Mouse (Mus musculus): Measurements from ENCODE around the gene Sorcs1. TPM values are rescaled to one million over a fixed set of nuclear protein-coding genes. Genes with fewer than 3 reads are reported as not detected.

The Sorcs1 gene
- polyA plus RNA-seq, 1 experiment, result 0.01 TPM

- H3ac ChIP-seq (ENCODE audit: control insufficient read depth, insufficient read length, low read depth), result no peak overlapping the region
- no peaks in the 10 kb centered on the region for H3K36me3 ChIP-seq (ENCODE audit: control insufficient read depth, insufficient read depth)
- H3K4me3 ChIP-seq (ENCODE audit: insufficient read depth, poor library complexity, severe bottlenecking), result no peak overlapping the region
- TF ChIP-seq MYOG (IDR thresholded peaks at IDR 0.05; ENCODE audit: control insufficient read depth, extremely low read depth, insufficient read length), result no peak
- H3K79me2 ChIP-seq (ENCODE audit: control insufficient read depth, insufficient read depth), result no peaks in the 10 kb centered on the region
- no peaks in the 10 kb centered on the region for H3K79me3 ChIP-seq (ENCODE audit: low read depth)
- H3K27me3 ChIP-seq (ENCODE audit: control insufficient read depth, insufficient read depth, insufficient read length), result no peaks in the 10 kb centered on the region
Observed at GRCm38 (mm10) chr19:50642121-50642520, 36.3 kb downstream of the Sorcs1 start.

DNA sequence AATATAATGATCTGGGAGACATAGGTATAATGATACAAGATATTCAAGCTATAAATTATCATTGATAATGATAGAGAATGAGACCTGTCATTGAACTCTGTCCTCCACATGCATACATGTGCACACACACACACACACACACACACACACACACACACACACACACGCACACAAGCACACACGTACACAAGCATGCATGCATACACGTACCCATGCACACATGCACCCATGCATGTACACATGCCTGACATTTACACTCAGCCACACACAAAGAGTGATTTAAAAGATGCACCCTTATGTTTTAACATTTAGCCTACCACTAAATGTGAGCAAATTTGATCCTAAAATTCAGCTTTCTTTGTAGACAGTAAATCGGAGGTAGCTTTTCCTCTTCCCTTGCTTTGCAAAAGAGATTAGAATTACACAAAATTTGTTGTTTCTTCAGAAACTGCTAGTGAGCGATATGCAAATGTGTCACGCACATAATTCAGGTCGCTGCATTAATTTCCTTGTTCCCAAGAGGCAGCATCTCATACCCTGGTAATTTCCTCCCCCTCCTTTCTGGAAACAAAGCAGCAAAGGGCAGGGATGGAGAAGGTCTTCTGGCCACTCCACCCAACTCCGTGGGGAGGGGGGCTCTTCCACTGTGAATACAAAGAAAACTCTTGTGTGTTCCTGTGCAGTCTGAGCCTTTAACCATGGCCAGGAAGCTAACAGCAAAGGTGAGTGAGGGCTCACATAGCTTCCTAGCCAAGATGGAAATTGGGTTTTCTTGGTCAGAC, 38.0 kb downstream of the Sorcs1 start:
- Histone ChIP-seq H3K4me3 (ENCODE audit: insufficient read depth, poor library complexity, severe bottlenecking) (no peak overlapping the region), H3K27me3 (ENCODE audit: control insufficient read depth, insufficient read depth, insufficient read length) (no peaks in the 10 kb centered on the region), H3K79me2 (ENCODE audit: control insufficient read depth, insufficient read depth) (no peaks in the 10 kb centered on the region), H3K79me3 (ENCODE audit: low read depth) (no peaks in the 10 kb centered on the region), H3K36me3 (ENCODE audit: control insufficient read depth, insufficient read depth) (no peaks in the 10 kb centered on the region), H3ac (ENCODE audit: control insufficient read depth, insufficient read length, low read depth) (no peak overlapping the region)
- TF ChIP-seq CEBPB (IDR thresholded peaks at IDR 0.05; ENCODE audit: low read depth) (no peak), MYOG (IDR thresholded peaks at IDR 0.05; ENCODE audit: control insufficient read depth, extremely low read depth, insufficient read length) (no peak), FOSL1 (IDR thresholded peaks at IDR 0.05; ENCODE audit: insufficient read depth, low read length, poor library complexity, severe bottlenecking) (no peak), MYOD1 (IDR thresholded peaks at IDR 0.05; ENCODE audit: control insufficient read depth, insufficient read length, low read depth) (no peak), CTCF (IDR thresholded peaks at IDR 0.05; ENCODE audit: control insufficient read depth, insufficient read depth, insufficient read length) (no peak), MAX (IDR thresholded peaks at IDR 0.05) (no peak), USF1 (IDR thresholded peaks at IDR 0.05; ENCODE audit: low read depth) (no peak)

- H3K27me3 ChIP-seq (ENCODE audit: control insufficient read depth, insufficient read depth, insufficient read length), result no peaks in the 10 kb centered on the region
- no peaks in the 10 kb centered on the region for H3K79me2 ChIP-seq (ENCODE audit: control insufficient read depth, insufficient read depth)
- no peaks in the 10 kb centered on the region for H3K79me3 ChIP-seq (ENCODE audit: low read depth)
- TF ChIP-seq MYOG (IDR thresholded peaks at IDR 0.05; ENCODE audit: control insufficient read depth, extremely low read depth, insufficient read length), result no peak
- TF ChIP-seq CEBPB (IDR thresholded peaks at IDR 0.05; ENCODE audit: low read depth), result no peak
- no peak for TF ChIP-seq MAX (IDR thresholded peaks at IDR 0.05)
- no peak for TF ChIP-seq CTCF (IDR thresholded peaks at IDR 0.05; ENCODE audit: control insufficient read depth, insufficient read depth, insufficient read length)
- TF ChIP-seq MYOD1 (IDR thresholded peaks at IDR 0.05; ENCODE audit: control insufficient read depth, insufficient read length, low read depth), result no peak
- no peak for TF ChIP-seq USF1 (IDR thresholded peaks at IDR 0.05; ENCODE audit: low read depth)
- TF ChIP-seq FOSL1 (IDR thresholded peaks at IDR 0.05; ENCODE audit: insufficient read depth, low read length, poor library complexity, severe bottlenecking), result no peak
- H3K4me3 ChIP-seq (ENCODE audit: insufficient read depth, poor library complexity, severe bottlenecking), result no peak overlapping the region
- no peak overlapping the region for H3ac ChIP-seq (ENCODE audit: control insufficient read depth, insufficient read length, low read depth)
- H3K36me3 ChIP-seq (ENCODE audit: control insufficient read depth, insufficient read depth), result no peaks in the 10 kb centered on the region
Observed at GRCm38 (mm10) chr19:50638176-50638575, 40.3 kb downstream of the Sorcs1 start.

DNA sequence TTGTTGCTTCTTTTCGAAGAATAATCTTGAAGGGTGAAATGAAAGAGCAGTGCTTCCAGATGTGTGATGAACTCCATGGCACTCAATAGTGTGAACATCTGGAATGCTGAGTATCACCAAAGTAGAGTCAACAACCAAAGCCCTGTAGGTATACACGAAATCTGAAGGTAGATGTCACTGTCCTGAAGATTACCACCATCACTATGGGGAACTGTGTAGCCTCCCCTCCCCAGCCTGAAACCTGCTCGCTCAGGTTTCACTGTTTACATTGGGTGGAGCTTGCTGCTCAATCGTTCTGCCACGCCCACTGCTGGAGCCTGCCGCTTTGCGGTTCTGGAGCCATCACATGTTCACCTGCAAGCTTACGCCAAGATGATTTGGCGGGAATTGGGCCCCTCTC, 64.4 kb downstream of the Sorcs1 start:
- Histone ChIP-seq H3K36me3 (ENCODE audit: control insufficient read depth, insufficient read depth) (no peaks in the 10 kb centered on the region), H3ac (ENCODE audit: control insufficient read depth, insufficient read length, low read depth) (no peak overlapping the region), H3K79me2 (ENCODE audit: control insufficient read depth, insufficient read depth) (no peaks in the 10 kb centered on the region), H3K79me3 (ENCODE audit: low read depth) (no peaks in the 10 kb centered on the region), H3K4me3 (ENCODE audit: insufficient read depth, poor library complexity, severe bottlenecking) (no peak overlapping the region), H3K27me3 (ENCODE audit: control insufficient read depth, insufficient read depth, insufficient read length) (no peaks in the 10 kb centered on the region)
- TF ChIP-seq FOSL1 (IDR thresholded peaks at IDR 0.05; ENCODE audit: insufficient read depth, low read length, poor library complexity, severe bottlenecking), result no peak
- TF ChIP-seq MYOD1 (IDR thresholded peaks at IDR 0.05; ENCODE audit: control insufficient read depth, insufficient read length, low read depth), result no peak
- TF ChIP-seq MYOG (IDR thresholded peaks at IDR 0.05; ENCODE audit: control insufficient read depth, extremely low read depth, insufficient read length), result no peak
- TF ChIP-seq CEBPB (IDR thresholded peaks at IDR 0.05; ENCODE audit: low read depth), result no peak
- no peak for TF ChIP-seq MAX (IDR thresholded peaks at IDR 0.05)
- TF ChIP-seq CTCF (IDR thresholded peaks at IDR 0.05; ENCODE audit: control insufficient read depth, insufficient read depth, insufficient read length), result no peak
- TF ChIP-seq USF1 (IDR thresholded peaks at IDR 0.05; ENCODE audit: low read depth), result no peak

DNA sequence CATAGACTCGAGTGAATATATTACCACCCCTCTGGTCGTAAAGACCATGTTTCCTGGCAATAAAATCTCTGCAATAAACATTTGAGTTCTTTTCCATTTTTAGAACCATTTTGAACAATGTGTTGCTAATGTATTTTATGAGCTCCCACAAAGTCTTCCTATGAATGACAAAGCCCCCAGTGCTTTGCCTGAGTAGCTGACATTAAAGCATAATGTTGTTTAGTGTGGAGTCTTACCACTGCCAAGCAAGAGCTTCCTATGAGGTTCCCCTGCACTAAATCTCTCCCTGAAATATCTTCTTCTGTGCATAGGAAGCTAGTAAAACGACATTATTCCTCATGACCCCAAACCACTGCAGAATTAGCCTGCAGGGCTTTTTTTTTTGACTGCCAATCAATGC, 66.8 kb downstream of the Sorcs1 start:
- Histone ChIP-seq H3K79me2 (ENCODE audit: control insufficient read depth, insufficient read depth) (no peaks in the 10 kb centered on the region), H3ac (ENCODE audit: control insufficient read depth, insufficient read length, low read depth) (no peak overlapping the region), H3K4me3 (ENCODE audit: insufficient read depth, poor library complexity, severe bottlenecking) (no peak overlapping the region), H3K27me3 (ENCODE audit: control insufficient read depth, insufficient read depth, insufficient read length) (no peaks in the 10 kb centered on the region), H3K36me3 (ENCODE audit: control insufficient read depth, insufficient read depth) (no peaks in the 10 kb centered on the region), H3K79me3 (ENCODE audit: low read depth) (no peaks in the 10 kb centered on the region)
- TF ChIP-seq USF1 (IDR thresholded peaks at IDR 0.05; ENCODE audit: low read depth), result no peak
- TF ChIP-seq CTCF (IDR thresholded peaks at IDR 0.05; ENCODE audit: control insufficient read depth, insufficient read depth, insufficient read length), result no peak
- TF ChIP-seq MYOG (IDR thresholded peaks at IDR 0.05; ENCODE audit: control insufficient read depth, extremely low read depth, insufficient read length), result no peak
- no peak for TF ChIP-seq FOSL1 (IDR thresholded peaks at IDR 0.05; ENCODE audit: insufficient read depth, low read length, poor library complexity, severe bottlenecking)
- no peak for TF ChIP-seq MYOD1 (IDR thresholded peaks at IDR 0.05; ENCODE audit: control insufficient read depth, insufficient read length, low read depth)
- TF ChIP-seq MAX (IDR thresholded peaks at IDR 0.05), result no peak
- TF ChIP-seq CEBPB (IDR thresholded peaks at IDR 0.05; ENCODE audit: low read depth), result no peak

GRCm38 (mm10) chr19:50603882-50604281, 74.6 kb downstream of the Sorcs1 start:
- no peak overlapping the region for H3ac ChIP-seq (ENCODE audit: control insufficient read depth, insufficient read length, low read depth)
- H3K4me3 ChIP-seq (ENCODE audit: insufficient read depth, poor library complexity, severe bottlenecking), result no peak overlapping the region
- TF ChIP-seq CTCF (IDR thresholded peaks at IDR 0.05; ENCODE audit: control insufficient read depth, insufficient read depth, insufficient read length) (no peak), MYOD1 (IDR thresholded peaks at IDR 0.05; ENCODE audit: control insufficient read depth, insufficient read length, low read depth) (no peak), USF1 (IDR thresholded peaks at IDR 0.05; ENCODE audit: low read depth) (no peak), FOSL1 (IDR thresholded peaks at IDR 0.05; ENCODE audit: insufficient read depth, low read length, poor library complexity, severe bottlenecking) (no peak), CEBPB (IDR thresholded peaks at IDR 0.05; ENCODE audit: low read depth) (no peak), MAX (IDR thresholded peaks at IDR 0.05) (no peak), MYOG (IDR thresholded peaks at IDR 0.05; ENCODE audit: control insufficient read depth, extremely low read depth, insufficient read length) (no peak)
- H3K79me2 ChIP-seq (ENCODE audit: control insufficient read depth, insufficient read depth), result no peaks in the 10 kb centered on the region
- H3K27me3 ChIP-seq (ENCODE audit: control insufficient read depth, insufficient read depth, insufficient read length), result no peaks in the 10 kb centered on the region
- H3K79me3 ChIP-seq (ENCODE audit: low read depth), result no peaks in the 10 kb centered on the region
- H3K36me3 ChIP-seq (ENCODE audit: control insufficient read depth, insufficient read depth), result no peaks in the 10 kb centered on the region

All from C2C12 (cell line).